Mouse (Mus musculus): ENCODE measurements around the gene Cacna1h. TPM values are rescaled to one million over a fixed set of nuclear protein-coding genes. Genes with fewer than 3 reads are reported as not detected.

The Cacna1h gene
- polyA plus RNA-seq, 1 experiment from 2014 or later, result 0.23 TPM

DNA sequence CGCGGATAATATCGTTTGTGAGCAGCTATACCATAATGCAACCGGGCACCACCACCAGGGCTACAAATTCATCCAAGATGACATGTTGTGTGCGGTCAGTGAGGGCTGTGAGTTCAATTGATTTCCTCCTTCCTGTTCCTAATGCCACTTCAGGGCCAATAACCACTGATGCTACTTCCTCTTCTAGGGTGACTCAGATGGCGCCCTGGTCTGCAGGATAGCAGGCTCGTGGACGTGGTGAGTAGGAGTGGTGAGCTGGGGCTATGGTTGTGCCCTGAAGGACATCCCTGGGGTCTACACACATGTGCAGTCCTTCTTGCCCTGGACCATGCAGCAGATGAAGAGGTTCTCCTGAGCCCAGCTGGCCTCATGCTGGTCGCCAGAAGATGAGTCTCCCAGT is 101.3 kb downstream of the Cacna1h start:
- no peak for ATAC-seq
- no peak for TF ChIP-seq CTCF (IDR thresholded peaks at IDR 0.05)
- in situ Hi-C loops (cut with MboI; ENCODE audit: low pct_unique_long_range_greater_than_20kb), result no loop called here
- DNase-seq (ENCODE audit: low read depth, low spot score), result no peak
- H3K27me3 ChIP-seq, result peaks cover 44% of the 10 kb centered on the region
- CTCF ChIA-PET, result no interaction called here
- POLR2A ChIA-PET, result no interaction called here

Other genes starting within 250 kb of the Cacna1h start
- gene BC003965, start 249.2 kb downstream of the Cacna1h start, polyA plus RNA-seq (2021), result 14.8 TPM
- gene Unkl, start 245.4 kb downstream of the Cacna1h start, polyA plus RNA-seq (2021), result 9.8 TPM
- 43.1 TPM for gene Gnptg, start 193.7 kb downstream of the Cacna1h start, polyA plus RNA-seq (2021)
- 40.6 TPM for gene Tsr3, start 193.6 kb downstream of the Cacna1h start, polyA plus RNA-seq (2021)
- gene Baiap3, start 177.4 kb downstream of the Cacna1h start, polyA plus RNA-seq (2021), result 0.12 TPM
- gene Ube2i, start 159.2 kb downstream of the Cacna1h start, polyA plus RNA-seq (2021), result 437 TPM
- gene Prss34, start 135.4 kb downstream of the Cacna1h start, polyA plus RNA-seq (2021), result not detected
- gene Prss28, start 125.1 kb downstream of the Cacna1h start, polyA plus RNA-seq (2021), result not detected
- gene Prss29, start 115.1 kb downstream of the Cacna1h start, polyA plus RNA-seq (2021), result not detected
- not detected for gene Tpsab1, start 88.2 kb downstream of the Cacna1h start, polyA plus RNA-seq (2021)
- not detected for gene Tpsb2, start 67.5 kb downstream of the Cacna1h start, polyA plus RNA-seq (2021)
- not detected for gene Tpsg1, start 64.5 kb downstream of the Cacna1h start, polyA plus RNA-seq (2021)
- gene Tekt4, start 20.8 kb upstream of the Cacna1h start, polyA plus RNA-seq (2021), result not detected
- not detected for gene Sstr5, start 63.5 kb upstream of the Cacna1h start, polyA plus RNA-seq (2021)
- 16.7 TPM for gene Sox8, start 136.9 kb upstream of the Cacna1h start, polyA plus RNA-seq (2021)
- 40.2 TPM for gene Lmf1, start 145.3 kb upstream of the Cacna1h start, polyA plus RNA-seq (2021)